Mouse (Mus musculus) limb, embryonic 14.5 days (tissue): ENCODE data around the gene Sgk2. TPM values are rescaled to one million over a fixed set of nuclear protein-coding genes. Genes with fewer than 3 reads are reported as not detected.
"Not testable (repeated sequence)": the region's sequence is repeated elsewhere in the genome, so short reads cannot be mapped to it uniquely, and the experiment has no call there.

ENCODE experiments used
- ATAC-seq: fragments of 200-750 bp; cut with Nextera tagmentation; 2 replicates; pipeline ENCODE4 v1.8.0; 2017; ENCODE audit warnings: low read depth, moderate number of reproducible peaks, moderate TSS enrichment; ENCODE audit not compliant: low FRiP score
- DNase-seq: peaks from one replicate; pipeline ENCODE4 v3.0.0-alpha.2; 2015; ENCODE audit warnings: low spot score
- H3K27ac ChIP-seq: fragments of 300-500 bp; sonication (generic); replicated peaks from 2 replicates; pipeline ENCODE4 v1.5.1; 2014; ENCODE audit warnings: low read depth, mild to moderate bottlenecking, low read length, moderate library complexity, mixed read lengths
- H3K27me3 ChIP-seq: fragments of 300-500 bp; sonication (generic); 2 replicates; pipeline ENCODE4 v1.6.1; 2014; ENCODE audit warnings: low read length, mixed read lengths; ENCODE audit not compliant: control insufficient read depth, insufficient read depth
- H3K36me3 ChIP-seq: fragments of 300-500 bp; sonication (generic); 2 replicates; pipeline ENCODE4 v1.6.1; 2014; ENCODE audit warnings: mild to moderate bottlenecking, low read length, moderate library complexity, mixed read lengths; ENCODE audit not compliant: control insufficient read depth, insufficient read depth
- H3K4me1 ChIP-seq: fragments of 300-500 bp; sonication (generic); 2 replicates; pipeline ENCODE4 v1.6.1; 2014; ENCODE audit warnings: antibody characterized with exemption, low read length, mixed read lengths; ENCODE audit not compliant: control insufficient read depth, insufficient read depth
- H3K4me2 ChIP-seq: fragments of 300-500 bp; sonication (generic); replicated peaks from 2 replicates; pipeline ENCODE4 v1.6.1; 2014; ENCODE audit warnings: low read depth, mild to moderate bottlenecking, low read length, moderate library complexity; ENCODE audit not compliant: severe bottlenecking
- H3K4me3 ChIP-seq: fragments of 300-500 bp; sonication (generic); replicated peaks from 2 replicates; pipeline ENCODE4 v1.5.1; 2014; ENCODE audit warnings: low read length
- H3K9ac ChIP-seq: fragments of 300-500 bp; sonication (generic); 2 replicates; pipeline ENCODE4 v1.6.1; 2014; ENCODE audit warnings: mild to moderate bottlenecking, low read depth, low read length, moderate library complexity; ENCODE audit not compliant: severe bottlenecking
- H3K9me3 ChIP-seq: fragments of 300-500 bp; sonication (generic); 2 replicates; pipeline ENCODE4 v1.6.1; 2016; ENCODE audit warnings: low read length; ENCODE audit not compliant: control insufficient read depth
- POLR2A ChIP-seq: fragments of 200-500 bp; IDR thresholded peaks from 2 replicates; pipeline ENCODE4 v1.8.0; 2012; ENCODE audit warnings: inconsistent platforms, mild to moderate bottlenecking, moderate library complexity, borderline replicate concordance; ENCODE audit not compliant: insufficient read depth, insufficient read length; ENCODE audit errors: extremely low read depth
- WGBS: fragments of 180-500 bp; shearing (Covaris S2); extraction: QIAGEN DNeasy Blood & Tissue Kit; methylation state at CpG from one replicate; pipeline ENCODE4 v1.1.7; 2014; 5-methylcytosine and 5-hydroxymethylcytosine counted together
- polyA plus RNA-seq, 2 experiments: library from polyadenylated mRNA; depleted of rRNA in 1 of 2; stranded (reverse) in 1 of 2; unstranded in 1 of 2; fragments of >200 nt; fragmentation: Nextera tagmentation in 1 of 2; extraction: Ambion mirVana in 1 of 2; gene quantifications; 2 replicates each; pipeline versions ENCODE4 v1.2.1 to v1.2.3; 2012 to 2014

Sgk2 gene
- polyA plus RNA-seq, 2 experiments, result 0.03 TPM; not detected in 1

- Histone ChIP-seq H3K4me2 (no peak overlapping the region), H3K4me3 (no peak overlapping the region), H3K9ac (no peak overlapping the region), H3K27ac (no peak overlapping the region), H3K4me1 (peaks cover 10% of the 10 kb centered on the region; the same call in 1 of the 2 replicates), H3K36me3 (peaks cover 4% of the 10 kb centered on the region; the same call in 1 of the 2 replicates), H3K9me3 (no peaks in the 10 kb centered on the region), H3K27me3 (no peaks in the 10 kb centered on the region)
- no peak for DNase-seq
- WGBS, result 65% methylated on average over 4 of the region's 4 CpGs
- ATAC-seq, result no peak
- no peak for TF ChIP-seq POLR2A
Observed at GRCm38 (mm10) chr2:163052826-163053225, 65.7 kb downstream of the Sgk2 start.

- peak; percentile 100 for ATAC-seq
- Histone ChIP-seq H3K4me1 (peaks cover 10% of the 10 kb centered on the region; the same call in 1 of the 2 replicates), H3K4me3 (peak within 1 kb of the TSS; percentile 68), H3K27me3 (no peaks in the 10 kb centered on the region), H3K9me3 (no peaks in the 10 kb centered on the region), H3K9ac (peak within 1 kb of the TSS; percentile 68), H3K36me3 (0 out of 2 replicates have a peak, but pooled peaks cover 4% of the 10 kb centered on the region), H3K27ac (0 out of 2 replicates have a peak within 1 kb of the TSS, but pooled peaks have one; percentile 19), H3K4me2 (peak within 1 kb of the TSS; percentile 99)
- TF ChIP-seq POLR2A, result 0 out of 2 replicates have a peak, but pooled peaks have one; percentile 30
- under 1% methylated on average over 48 of the region's 48 CpGs for WGBS
- peak; percentile 95 for DNase-seq
Observed at GRCm38 (mm10) chr2:163054335-163054840, 67.3 kb downstream of the Sgk2 start, which contains the start of gene Mybl2. Gene Mybl2 (plus strand): TSS chr2:163054687.

GRCm38 (mm10) chr2:163054891-163055494 lies 67.9 kb downstream of the Sgk2 start:
- Histone ChIP-seq H3K4me3 (peak overlapping the region; percentile 68), H3K4me1 (peaks cover 10% of the 10 kb centered on the region; the same call in 1 of the 2 replicates), H3K9me3 (no peaks in the 10 kb centered on the region), H3K4me2 (peak overlapping the region; percentile 99), H3K9ac (peak overlapping the region; percentile 68), H3K27ac (0 out of 2 replicates have a peak overlapping the region, but pooled peaks have one; percentile 19), H3K36me3 (0 out of 2 replicates have a peak, but pooled peaks cover 4% of the 10 kb centered on the region), H3K27me3 (no peaks in the 10 kb centered on the region)
- no peak for TF ChIP-seq POLR2A
- ATAC-seq, result no peak
- DNase-seq, result no peak
- WGBS, result under 1% methylated on average over 35 of the region's 38 CpGs

- Histone ChIP-seq H3K27me3 (no peaks in the 10 kb centered on the region), H3K9ac (peak overlapping the region; percentile 68), H3K4me2 (peak overlapping the region; percentile 99), H3K36me3 (0 out of 2 replicates have a peak, but pooled peaks cover under 1% of the 10 kb centered on the region), H3K9me3 (no peaks in the 10 kb centered on the region), H3K4me3 (peak overlapping the region; percentile 68), H3K27ac (no peak overlapping the region), H3K4me1 (peaks cover 10% of the 10 kb centered on the region; the same call in 1 of the 2 replicates)
- no peak for TF ChIP-seq POLR2A
- 34% methylated on average over 5 of the region's 5 CpGs for WGBS
- DNase-seq (no peak), ATAC-seq (no peak)
Observed at GRCm38 (mm10) chr2:163055715-163056114, 68.6 kb downstream of the Sgk2 start.

- H3K4me3 ChIP-seq, result no peak overlapping the region
- no peak overlapping the region for H3K9ac ChIP-seq
Observed at GRCm38 (mm10) chr2:163056584-163056983, 69.5 kb downstream of the Sgk2 start.

GRCm38 (mm10) chr2:163058981-163059380 lies 71.9 kb downstream of the Sgk2 start:
- not testable (repeated sequence) for H3K4me1 ChIP-seq, H3K27me3 ChIP-seq, H3K36me3 ChIP-seq, H3K4me2 ChIP-seq, H3K27ac ChIP-seq, H3K9me3 ChIP-seq, H3K4me3 ChIP-seq, ATAC-seq, DNase-seq, H3K9ac ChIP-seq
- 92% methylated on average over 6 of the region's 7 CpGs for WGBS

More at GRCm38 (mm10) chr2:163056584-163056983, 69.5 kb downstream of the Sgk2 start:
- WGBS, result 91% methylated on average over 9 of the region's 9 CpGs
- no peaks in the 10 kb centered on the region for H3K9me3 ChIP-seq
- peaks cover 10% of the 10 kb centered on the region; the same call in 1 of the 2 replicates for H3K4me1 ChIP-seq
- ATAC-seq (no peak), DNase-seq (no peak)
- no peak overlapping the region for H3K4me2 ChIP-seq
- no peaks in the 10 kb centered on the region for H3K27me3 ChIP-seq
- no peaks in the 10 kb centered on the region for H3K36me3 ChIP-seq
- no peak overlapping the region for H3K27ac ChIP-seq
- TF ChIP-seq POLR2A, result no peak
